Mouse (Mus musculus) liver, embryonic 13.5 days (tissue): ENCODE results near the gene Kpna7. TPM values are rescaled to one million over a fixed set of nuclear protein-coding genes. Genes with fewer than 3 reads are reported as not detected.

ENCODE experiments used
- ATAC-seq: fragments of 200-750 bp; cut with Nextera tagmentation; 2 replicates; pipeline ENCODE4 v1.8.0; 2017; ENCODE audit warnings: low read depth, mild to moderate bottlenecking, moderate number of reproducible peaks, moderate library complexity
- DNase-seq: peaks from one replicate; pipeline ENCODE4 v3.0.0; 2022
- H3K27ac ChIP-seq: fragments of 300-500 bp; sonication (generic); 2 replicates; pipeline ENCODE4 v1.5.1; 2015; ENCODE audit warnings: moderate library complexity, mild to moderate bottlenecking, inconsistent platforms
- H3K27me3 ChIP-seq: fragments of 300-500 bp; sonication (generic); 2 replicates; pipeline ENCODE4 v1.6.1; 2015; ENCODE audit warnings: mild to moderate bottlenecking, inconsistent platforms
- H3K36me3 ChIP-seq: fragments of 300-500 bp; sonication (generic); 2 replicates; pipeline ENCODE4 v1.6.1; 2015; ENCODE audit warnings: mild to moderate bottlenecking, inconsistent platforms
- H3K4me1 ChIP-seq: fragments of 300-500 bp; sonication (generic); replicated peaks from 2 replicates; pipeline ENCODE4 v1.6.1; 2015; ENCODE audit warnings: inconsistent platforms
- H3K4me2 ChIP-seq: fragments of 300-500 bp; sonication (generic); 2 replicates; pipeline ENCODE4 v1.6.1; 2015; ENCODE audit warnings: inconsistent platforms, mild to moderate bottlenecking, moderate library complexity
- H3K4me3 ChIP-seq: fragments of 300-500 bp; sonication (generic); replicated peaks from 2 replicates; pipeline ENCODE4 v1.5.1; 2015; ENCODE audit warnings: mild to moderate bottlenecking, inconsistent platforms
- H3K9ac ChIP-seq: fragments of 300-500 bp; sonication (generic); 2 replicates; pipeline ENCODE4 v1.6.1; 2015; ENCODE audit warnings: mild to moderate bottlenecking, inconsistent platforms
- H3K9me3 ChIP-seq: fragments of 300-500 bp; sonication (generic); replicated peaks from 2 replicates; pipeline ENCODE4 v1.6.1; 2016; ENCODE audit warnings: inconsistent platforms
- WGBS: fragments of 180-500 bp; shearing (Covaris S2); methylation state at CpG from one replicate; pipeline ENCODE4 v1.1.7; 2015; ENCODE audit not compliant: insufficient replicate concordance; 5-methylcytosine and 5-hydroxymethylcytosine counted together
- polyA plus RNA-seq: library from polyadenylated mRNA; unstranded; fragments of >200 nt; fragmentation: Nextera tagmentation; extraction: Ambion mirVana; gene quantifications from 2 replicates; pipeline ENCODE4 v1.2.1, GENCODE M21; 2015

Gene Kpna7
- polyA plus RNA-seq, 1 experiment from 2014 or later = 0.06 TPM

DNA sequence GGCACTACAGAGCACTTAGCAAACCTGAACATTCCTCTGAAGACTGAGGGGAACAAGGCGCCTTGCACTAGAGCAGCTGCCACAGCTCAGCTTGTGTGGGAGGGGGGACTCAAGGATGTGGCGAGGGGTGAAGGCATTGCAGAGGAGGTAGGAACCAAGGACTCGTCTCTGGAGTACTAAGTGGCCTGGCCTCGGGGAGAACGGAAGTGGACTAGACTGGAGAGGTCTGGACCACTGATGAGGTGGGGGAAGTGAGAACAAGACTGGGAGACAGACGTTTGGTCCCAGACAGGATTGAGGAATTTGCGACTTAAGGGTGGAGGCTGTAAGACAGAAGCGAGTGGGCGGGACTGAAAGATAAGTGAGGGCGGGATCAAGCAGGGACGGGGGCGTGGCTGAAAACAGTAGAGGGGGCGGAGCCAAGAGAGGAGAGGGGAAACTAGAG lies 120.0 kb downstream of the Kpna7 start:
- H3K9me3 ChIP-seq = no peaks in the 10 kb centered on the region
- H3K4me3 ChIP-seq = no peak overlapping the region
- DNase-seq (peak; percentile 33), ATAC-seq (no peak; the same call in 1 of the 2 replicates)
- WGBS = 8% methylated on average over 13 of the region's 13 CpGs
- H3K27ac ChIP-seq = no peak overlapping the region
- H3K9ac ChIP-seq = no peak overlapping the region
- H3K27me3 ChIP-seq = peaks cover 34% of the 10 kb centered on the region
- no peaks in the 10 kb centered on the region for H3K36me3 ChIP-seq
- peaks cover 20% of the 10 kb centered on the region for H3K4me1 ChIP-seq
- no peak overlapping the region for H3K4me2 ChIP-seq

DNA sequence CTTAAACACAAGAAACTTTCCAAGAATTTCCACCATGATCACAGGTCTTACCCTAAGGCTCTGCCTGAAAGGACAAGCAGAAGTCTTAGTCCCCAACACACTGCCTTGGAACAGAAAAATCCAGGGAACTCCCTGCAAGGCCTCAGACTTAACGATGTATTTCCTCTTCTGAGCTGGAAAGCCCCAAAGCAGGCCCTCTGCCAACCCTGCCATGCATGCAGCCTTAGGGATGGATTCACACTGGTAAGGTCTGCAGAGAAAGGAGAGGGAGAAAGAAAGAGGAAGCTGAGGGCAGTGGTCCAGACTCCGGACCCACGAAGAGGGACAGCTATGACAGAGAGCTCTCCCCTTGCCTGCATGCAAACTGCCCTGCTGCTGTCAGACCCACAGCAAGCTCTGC lies 120.4 kb downstream of the Kpna7 start:
- no peak for ATAC-seq
- Histone ChIP-seq H3K27ac (no peak overlapping the region), H3K4me2 (no peak overlapping the region), H3K36me3 (no peaks in the 10 kb centered on the region), H3K4me1 (peaks cover 20% of the 10 kb centered on the region), H3K9ac (no peak overlapping the region; the same call in 1 of the 2 replicates), H3K4me3 (no peak overlapping the region), H3K27me3 (peaks cover 32% of the 10 kb centered on the region), H3K9me3 (no peaks in the 10 kb centered on the region)
- 14% methylated on average over 3 of the region's 3 CpGs for WGBS
- no peak for DNase-seq

DNA sequence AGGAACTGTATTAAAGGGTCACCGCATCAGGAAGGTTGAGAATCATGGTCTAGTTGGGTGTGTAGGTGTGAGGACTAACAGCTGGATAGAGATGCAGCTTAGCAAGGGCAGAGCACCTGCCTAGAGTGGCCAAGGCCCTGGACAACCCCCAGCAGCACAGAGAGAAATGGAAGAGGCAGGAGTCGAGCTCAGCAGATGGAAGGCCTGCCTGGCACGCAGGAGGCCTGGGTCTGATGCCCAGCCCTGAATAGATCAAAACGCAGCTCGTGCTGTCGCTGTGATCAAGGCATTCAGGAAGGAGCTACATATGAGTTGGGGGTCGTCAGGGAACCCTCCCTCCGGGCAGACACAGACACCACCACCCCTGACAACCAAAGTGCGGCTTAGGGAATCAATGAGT lies 125.6 kb downstream of the Kpna7 start:
- ATAC-seq (no peak), DNase-seq (no peak)
- WGBS = 63% methylated on average over 9 of the region's 9 CpGs
- Histone ChIP-seq H3K9me3 (no peaks in the 10 kb centered on the region), H3K4me1 (peaks cover 6% of the 10 kb centered on the region), H3K4me2 (no peak overlapping the region), H3K36me3 (no peaks in the 10 kb centered on the region), H3K4me3 (no peak overlapping the region), H3K9ac (no peak overlapping the region), H3K27ac (no peak overlapping the region), H3K27me3 (no peaks in the 10 kb centered on the region)

DNA sequence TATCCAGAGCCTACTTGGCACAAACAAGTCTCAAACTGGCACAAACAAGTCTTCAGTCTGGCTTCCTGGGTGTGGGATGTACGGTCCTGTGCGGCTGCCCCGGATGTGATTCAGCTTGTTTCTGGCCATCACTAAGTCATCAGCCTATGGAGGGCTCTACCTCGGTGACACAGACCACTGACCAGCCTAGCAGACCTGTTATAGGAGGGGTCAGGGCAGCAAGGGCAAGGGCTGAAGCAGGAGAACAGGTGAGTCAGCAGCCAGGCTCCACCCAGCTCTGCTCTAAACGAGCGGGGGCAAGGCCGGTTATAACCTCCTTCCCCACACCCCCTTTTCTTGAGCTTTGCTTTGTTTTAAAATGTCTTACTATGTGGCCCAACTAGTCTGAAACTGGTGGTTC lies 129.4 kb downstream of the Kpna7 start:
- Histone ChIP-seq H3K9me3 (no peaks in the 10 kb centered on the region), H3K4me3 (no peak overlapping the region), H3K27ac (no peak overlapping the region), H3K36me3 (no peaks in the 10 kb centered on the region), H3K27me3 (no peaks in the 10 kb centered on the region), H3K9ac (no peak overlapping the region), H3K4me2 (no peak overlapping the region), H3K4me1 (peaks cover 6% of the 10 kb centered on the region)
- ATAC-seq (no peak), DNase-seq (no peak)
- 63% methylated on average over 7 of the region's 7 CpGs for WGBS

DNA sequence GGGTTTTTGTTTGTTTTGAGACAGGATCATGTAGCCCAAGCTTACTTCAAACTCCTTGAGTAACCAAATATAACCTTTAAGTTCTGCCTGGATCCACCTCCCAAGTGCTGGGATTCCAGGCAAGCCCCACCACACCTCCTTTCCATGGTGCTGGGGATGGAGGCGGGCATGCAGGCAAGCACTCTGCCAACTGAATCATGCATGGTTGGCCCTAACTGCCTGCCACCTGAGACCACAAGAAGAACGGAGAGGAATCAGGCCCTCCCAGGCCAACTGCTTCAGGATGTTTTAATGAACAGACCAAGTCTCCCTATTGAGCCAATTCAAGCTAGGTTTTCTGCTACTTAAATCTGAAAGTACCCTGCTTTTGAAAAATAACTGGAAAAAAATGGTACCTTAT lies 131.2 kb downstream of the Kpna7 start:
- 56% methylated on average over 2 of the region's 2 CpGs for WGBS
- Histone ChIP-seq H3K9me3 (no peaks in the 10 kb centered on the region), H3K4me3 (no peak overlapping the region), H3K4me1 (peaks cover 2% of the 10 kb centered on the region; the same call in 1 of the 2 replicates), H3K27ac (no peak overlapping the region), H3K36me3 (no peaks in the 10 kb centered on the region), H3K9ac (no peak overlapping the region), H3K4me2 (no peak overlapping the region), H3K27me3 (no peaks in the 10 kb centered on the region)
- ATAC-seq (no peak), DNase-seq (no peak)

DNA sequence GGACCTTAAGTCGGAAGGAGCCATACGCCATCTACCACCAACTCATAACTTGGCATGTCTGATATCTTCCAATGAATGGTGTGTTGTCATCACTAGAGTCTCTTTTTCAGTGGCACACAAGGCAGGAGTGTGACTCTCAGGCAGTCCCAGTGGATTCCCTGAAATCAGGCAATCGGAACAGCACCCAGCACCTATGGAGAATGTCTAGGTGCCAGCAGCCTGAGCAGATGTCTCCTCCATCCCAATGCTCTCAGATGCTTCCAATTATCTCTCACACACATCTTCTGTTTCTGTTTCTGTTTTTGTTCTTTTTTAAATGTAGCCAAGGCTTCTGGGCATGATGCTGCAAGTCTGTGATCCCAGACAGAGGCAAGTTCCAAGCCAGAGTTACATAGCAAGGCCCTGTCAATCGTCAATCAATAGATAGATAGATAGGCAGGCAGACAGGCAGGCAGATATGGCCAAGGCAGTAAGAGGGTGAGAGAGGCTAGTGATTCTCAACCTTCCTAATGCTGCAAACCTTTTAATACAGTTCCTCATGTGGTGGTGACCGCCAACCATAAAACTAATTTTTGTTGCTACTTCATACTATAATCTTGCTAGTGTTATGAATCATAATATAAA lies 133.3 kb downstream of the Kpna7 start:
- 71% methylated on average over 5 of the region's 5 CpGs for WGBS
- DNase-seq (no peak), ATAC-seq (no peak)
- H3K4me3 ChIP-seq = no peak overlapping the region
- H3K27ac ChIP-seq = no peak overlapping the region
- no peak overlapping the region for H3K9ac ChIP-seq
- H3K4me1 ChIP-seq = no peaks in the 10 kb centered on the region; the same call in 1 of the 2 replicates
- H3K36me3 ChIP-seq = no peaks in the 10 kb centered on the region
- no peaks in the 10 kb centered on the region for H3K27me3 ChIP-seq
- H3K4me2 ChIP-seq = no peak overlapping the region
- no peaks in the 10 kb centered on the region for H3K9me3 ChIP-seq

DNA sequence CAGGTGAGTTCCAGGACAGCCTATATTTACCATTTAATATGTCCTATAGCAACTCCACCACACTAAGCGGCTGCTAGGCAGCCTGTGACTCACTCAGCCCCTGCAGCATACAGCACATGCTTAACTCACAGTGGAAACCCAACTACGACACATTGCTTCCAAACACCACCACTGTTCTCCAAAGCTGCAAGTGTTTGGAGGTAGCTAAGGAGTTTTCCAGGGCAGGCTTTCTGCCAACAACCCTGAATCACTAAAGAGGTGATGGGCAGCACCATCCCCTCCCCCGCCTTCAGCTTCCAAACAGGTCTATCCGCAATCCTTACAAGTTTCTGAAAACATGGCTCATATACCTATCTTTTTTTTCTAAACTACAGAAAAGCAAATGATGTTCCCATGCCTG lies 134.0 kb downstream of the Kpna7 start:
- H3K4me1 ChIP-seq = no peaks in the 10 kb centered on the region; the same call in 1 of the 2 replicates
- no peak for DNase-seq
- no peak overlapping the region for H3K4me3 ChIP-seq
- no peak overlapping the region for H3K4me2 ChIP-seq
- no peaks in the 10 kb centered on the region for H3K9me3 ChIP-seq
- WGBS = 82% methylated on average over 4 of the region's 4 CpGs
- no peaks in the 10 kb centered on the region for H3K27me3 ChIP-seq
- no peak overlapping the region for H3K27ac ChIP-seq
- no peak overlapping the region for H3K9ac ChIP-seq
- H3K36me3 ChIP-seq = no peaks in the 10 kb centered on the region
- no peak for ATAC-seq

DNA sequence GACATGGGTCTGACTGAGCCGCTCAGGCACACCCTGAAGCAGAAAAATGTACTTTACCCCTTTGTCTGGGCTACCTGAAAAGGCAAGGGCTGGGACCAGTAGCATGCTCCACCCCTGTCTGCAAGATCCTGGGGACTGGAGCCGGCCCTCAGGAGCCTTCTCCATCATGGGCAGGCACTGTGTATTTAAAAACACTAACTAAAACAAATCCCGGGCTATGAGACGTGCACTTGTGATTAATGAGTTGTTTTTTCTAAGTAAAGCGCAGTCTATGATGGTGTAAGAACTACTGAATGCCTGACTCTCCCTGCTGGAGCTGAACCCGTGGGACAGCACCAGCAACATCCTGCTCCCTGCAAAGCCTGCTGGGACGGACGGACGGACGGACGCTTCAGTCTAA lies 135.4 kb downstream of the Kpna7 start:
- ATAC-seq (no peak), DNase-seq (no peak)
- Histone ChIP-seq H3K9me3 (no peaks in the 10 kb centered on the region), H3K9ac (no peak overlapping the region), H3K4me1 (no peaks in the 10 kb centered on the region; the same call in 1 of the 2 replicates), H3K36me3 (no peaks in the 10 kb centered on the region), H3K4me3 (no peak overlapping the region), H3K4me2 (no peak overlapping the region), H3K27me3 (no peaks in the 10 kb centered on the region), H3K27ac (no peak overlapping the region)
- 64% methylated on average over 11 of the region's 11 CpGs for WGBS

DNA sequence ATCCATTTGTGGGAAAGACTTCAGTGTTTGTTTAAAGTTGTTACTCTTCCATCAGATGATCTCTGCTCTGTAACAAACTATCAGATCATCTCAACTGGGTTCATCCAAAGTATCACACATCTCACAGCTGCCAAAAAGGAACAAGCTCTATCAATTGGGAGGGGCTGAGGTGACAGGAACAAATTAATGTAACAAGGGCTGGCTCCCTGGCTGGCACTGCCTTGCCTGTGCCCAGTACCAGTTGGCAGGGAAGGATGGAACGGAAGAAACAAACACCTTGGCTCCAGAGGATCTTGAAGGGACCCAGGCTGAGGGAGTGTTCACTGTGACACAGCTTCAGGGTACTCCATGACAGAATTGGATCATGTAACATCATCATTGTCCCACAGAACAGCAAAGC lies 135.8 kb downstream of the Kpna7 start:
- H3K27me3 ChIP-seq = no peaks in the 10 kb centered on the region
- no peaks in the 10 kb centered on the region for H3K36me3 ChIP-seq
- no peaks in the 10 kb centered on the region; the same call in 1 of the 2 replicates for H3K4me1 ChIP-seq
- no peak overlapping the region for H3K4me2 ChIP-seq
- H3K27ac ChIP-seq = no peak overlapping the region
- no peak for ATAC-seq
- no peak overlapping the region for H3K9ac ChIP-seq
- WGBS = 69% methylated on average over 1 of the region's 1 CpGs
- no peak for DNase-seq
- no peaks in the 10 kb centered on the region for H3K9me3 ChIP-seq
- no peak overlapping the region for H3K4me3 ChIP-seq

DNA sequence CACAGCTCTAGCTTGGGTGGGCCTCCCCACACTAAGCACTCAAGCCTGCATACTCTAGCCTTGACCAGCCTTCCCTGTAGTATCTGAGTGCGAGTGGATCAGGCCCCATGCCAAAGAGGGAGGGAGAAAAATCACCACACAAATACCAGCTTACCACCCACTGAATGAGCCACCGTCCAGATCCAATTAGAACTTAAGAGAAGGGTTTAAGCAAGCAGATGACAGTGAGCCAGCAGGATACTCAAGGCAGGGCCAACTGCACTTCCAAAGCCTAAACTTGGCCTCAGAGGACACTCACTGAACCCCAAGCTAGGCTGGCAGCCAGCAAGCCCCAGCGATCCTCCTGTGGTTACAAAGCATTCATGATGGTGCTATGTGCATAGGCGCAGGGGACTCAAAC lies 137.8 kb downstream of the Kpna7 start:
- DNase-seq (no peak), ATAC-seq (no peak)
- WGBS = 68% methylated on average over 4 of the region's 4 CpGs
- no peaks in the 10 kb centered on the region for H3K36me3 ChIP-seq
- no peaks in the 10 kb centered on the region for H3K9me3 ChIP-seq
- no peaks in the 10 kb centered on the region for H3K27me3 ChIP-seq
- H3K27ac ChIP-seq = no peak overlapping the region
- H3K9ac ChIP-seq = no peak overlapping the region
- no peak overlapping the region for H3K4me2 ChIP-seq
- no peaks in the 10 kb centered on the region; the same call in 1 of the 2 replicates for H3K4me1 ChIP-seq
- H3K4me3 ChIP-seq = no peak overlapping the region

DNA sequence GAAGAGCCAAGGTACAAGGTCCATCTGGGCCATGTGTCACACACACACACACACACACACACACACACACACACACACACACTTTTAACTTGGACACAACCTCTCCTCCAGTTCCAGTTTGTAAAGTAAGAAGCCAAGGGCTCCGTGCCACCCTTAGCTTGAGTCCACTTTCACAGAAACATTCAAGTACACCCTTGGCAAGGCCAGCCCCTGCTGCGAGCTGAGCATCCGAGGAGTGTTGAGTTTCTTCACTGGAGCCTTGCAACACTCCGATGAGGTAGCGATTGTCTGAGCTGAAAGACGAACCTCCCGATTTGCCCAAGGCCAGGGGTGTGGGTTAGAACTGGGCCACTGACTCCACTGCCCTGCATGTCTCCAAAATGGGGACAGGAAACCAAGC lies 138.9 kb downstream of the Kpna7 start:
- Histone ChIP-seq H3K4me2 (no peak overlapping the region), H3K27ac (no peak overlapping the region), H3K4me3 (no peak overlapping the region), H3K4me1 (no peaks in the 10 kb centered on the region; the same call in 1 of the 2 replicates), H3K27me3 (no peaks in the 10 kb centered on the region), H3K9me3 (no peaks in the 10 kb centered on the region), H3K36me3 (no peaks in the 10 kb centered on the region), H3K9ac (no peak overlapping the region)
- no peak for ATAC-seq
- no peak for DNase-seq
- WGBS = 74% methylated on average over 7 of the region's 7 CpGs

DNA sequence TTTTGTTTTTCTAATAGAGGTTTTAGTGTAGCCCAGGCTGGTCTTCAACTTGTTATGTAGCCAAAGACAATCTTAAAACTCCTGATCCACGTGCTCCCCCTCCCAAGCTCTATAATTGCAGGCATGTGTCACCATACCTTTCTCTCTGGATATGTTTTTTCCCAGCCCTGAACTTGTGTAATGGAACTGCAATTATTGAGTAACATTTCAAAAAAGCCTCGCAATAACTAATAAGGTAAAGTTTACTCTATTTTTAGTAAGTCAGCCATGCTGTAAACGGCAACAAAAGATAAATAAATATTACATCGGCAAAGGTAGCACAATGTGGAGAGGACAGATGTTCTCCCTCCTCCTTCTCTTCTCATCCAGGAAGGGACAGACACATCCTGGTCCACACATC lies 139.5 kb downstream of the Kpna7 start:
- H3K27me3 ChIP-seq = no peaks in the 10 kb centered on the region
- no peak overlapping the region for H3K9ac ChIP-seq
- ATAC-seq = no peak
- H3K4me3 ChIP-seq = no peak overlapping the region
- no peak for DNase-seq
- H3K4me1 ChIP-seq = no peaks in the 10 kb centered on the region; the same call in 1 of the 2 replicates
- H3K9me3 ChIP-seq = no peaks in the 10 kb centered on the region
- no peaks in the 10 kb centered on the region for H3K36me3 ChIP-seq
- no peak overlapping the region for H3K4me2 ChIP-seq
- WGBS = 56% methylated on average over 4 of the region's 4 CpGs
- H3K27ac ChIP-seq = no peak overlapping the region
